Mouse (Mus musculus): ENCODE results near the gene Dennd2c. TPM values are rescaled to one million over a fixed set of nuclear protein-coding genes. Genes with fewer than 3 reads are reported as not detected.
"Not testable (repeated sequence)": the region's sequence is repeated elsewhere in the genome, so short reads cannot be mapped to it uniquely, and the experiment has no call there.

Dennd2c gene
- polyA plus RNA-seq, 1 experiment from 2014 or later: 6.3 TPM

- 63% methylated on average over 2 of the region's 2 CpGs for WGBS
- Histone ChIP-seq H3K4me1 (replicated peaks; ENCODE audit: control insufficient read depth, insufficient read depth, low read length) (no peaks in the 10 kb centered on the region), H3K36me3 (ENCODE audit: control insufficient read depth, insufficient read depth, low read length) (no peaks in the 10 kb centered on the region), H3K27me3 (ENCODE audit: control insufficient read depth, insufficient read depth, low read depth, low read length) (no peaks in the 10 kb centered on the region), H3K4me2 (ENCODE audit: low read depth, low read length) (no peak overlapping the region), H3K4me3 (ENCODE audit: low read length) (no peak overlapping the region), H3K9ac (ENCODE audit: low read length) (no peak overlapping the region), H3K27ac (ENCODE audit: low read length) (no peak overlapping the region), H3K9me3 (ENCODE audit: control insufficient read depth, low read length) (no peaks in the 10 kb centered on the region)
- no peak for ATAC-seq (ENCODE audit: low read depth)
Measured at GRCm38 (mm10) chr3:103211101-103211500, 108.7 kb downstream of the Dennd2c start.

DNA sequence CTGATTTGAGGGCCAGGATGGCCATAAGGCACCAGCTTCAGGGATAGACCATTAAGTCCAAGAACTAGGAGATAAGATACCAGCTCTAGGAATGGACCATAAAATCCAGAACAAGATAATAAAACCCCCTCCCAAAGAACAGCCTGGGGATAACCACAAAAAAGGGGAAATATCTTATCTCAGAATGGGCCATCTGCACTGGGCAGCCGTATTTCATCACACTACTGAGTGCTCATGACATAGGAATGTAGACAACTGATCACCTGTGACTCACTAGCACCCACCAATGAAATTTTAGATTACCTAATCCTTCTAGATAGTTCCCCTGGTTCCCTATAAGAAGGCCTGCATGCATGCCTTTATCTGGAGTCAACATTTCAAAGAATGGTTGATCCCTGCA, 109.7 kb downstream of the Dennd2c start:
- H3K36me3 ChIP-seq (ENCODE audit: control insufficient read depth, insufficient read depth, low read length): no peaks in the 10 kb centered on the region
- no peaks in the 10 kb centered on the region for H3K9me3 ChIP-seq (ENCODE audit: control insufficient read depth, low read length)
- no peak overlapping the region for H3K4me2 ChIP-seq (ENCODE audit: low read depth, low read length)
- ATAC-seq (ENCODE audit: low read depth): no peak
- 46% methylated on average over 1 of the region's 1 CpGs for WGBS
- no peaks in the 10 kb centered on the region for H3K4me1 ChIP-seq (replicated peaks; ENCODE audit: control insufficient read depth, insufficient read depth, low read length)
- H3K9ac ChIP-seq (ENCODE audit: low read length): no peak overlapping the region
- no peak overlapping the region for H3K27ac ChIP-seq (ENCODE audit: low read length)
- no peaks in the 10 kb centered on the region for H3K27me3 ChIP-seq (ENCODE audit: control insufficient read depth, insufficient read depth, low read depth, low read length)
- H3K4me3 ChIP-seq (ENCODE audit: low read length): no peak overlapping the region

GRCm38 (mm10) chr3:103213537-103213936, 111.1 kb downstream of the Dennd2c start:
- Histone ChIP-seq H3K9ac (ENCODE audit: low read length) (no peak overlapping the region), H3K27ac (ENCODE audit: low read length) (no peak overlapping the region), H3K36me3 (ENCODE audit: control insufficient read depth, insufficient read depth, low read length) (no peaks in the 10 kb centered on the region), H3K9me3 (ENCODE audit: control insufficient read depth, low read length) (no peaks in the 10 kb centered on the region), H3K4me2 (ENCODE audit: low read depth, low read length) (no peak overlapping the region), H3K27me3 (ENCODE audit: control insufficient read depth, insufficient read depth, low read depth, low read length) (no peaks in the 10 kb centered on the region), H3K4me1 (replicated peaks; ENCODE audit: control insufficient read depth, insufficient read depth, low read length) (no peaks in the 10 kb centered on the region), H3K4me3 (ENCODE audit: low read length) (no peak overlapping the region)
- 65% methylated on average over 5 of the region's 5 CpGs for WGBS
- no peak for ATAC-seq (ENCODE audit: low read depth)

DNA sequence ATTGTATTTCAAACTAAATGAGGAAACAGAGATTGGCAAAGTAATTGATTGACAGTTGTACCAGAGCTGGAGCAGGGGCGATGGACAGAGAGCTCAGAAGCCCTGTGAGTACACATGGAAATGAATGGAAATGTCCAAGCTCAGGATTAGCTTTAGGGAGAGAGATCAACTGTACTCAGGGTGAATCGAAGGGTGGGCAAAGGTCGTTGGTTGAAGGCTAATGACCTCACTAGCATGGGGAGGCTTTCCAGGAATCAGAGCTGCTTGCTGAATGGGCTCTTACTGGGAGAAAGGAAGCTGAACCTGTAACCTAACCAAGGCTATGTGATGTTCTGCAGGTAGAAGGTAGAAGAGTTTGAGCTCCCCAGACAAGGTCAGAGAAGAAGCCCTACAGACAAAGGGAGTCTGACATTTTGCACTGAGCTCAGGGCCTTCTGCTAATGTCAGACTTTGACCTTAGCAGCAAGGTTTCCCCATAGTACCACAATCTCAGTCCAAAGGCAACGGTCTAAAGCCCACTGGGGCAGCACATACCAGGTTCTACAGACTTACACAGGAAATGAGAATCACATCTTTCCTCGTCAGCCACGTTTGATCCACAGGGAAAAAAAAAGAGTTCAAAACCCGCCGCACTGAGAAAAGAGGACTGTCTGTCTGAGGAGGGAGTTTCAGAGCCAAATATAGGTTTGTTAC, 112.3 kb downstream of the Dennd2c start:
- WGBS: 78% methylated on average over 8 of the region's 8 CpGs

GRCm38 (mm10) chr3:103215399-103215798, 113.0 kb downstream of the Dennd2c start:
- 85% methylated on average over 8 of the region's 8 CpGs for WGBS
- not testable (repeated sequence) for H3K4me3 ChIP-seq (ENCODE audit: low read length); H3K4me2 ChIP-seq (ENCODE audit: low read depth, low read length); H3K4me1 ChIP-seq (replicated peaks; ENCODE audit: control insufficient read depth, insufficient read depth, low read length); H3K27me3 ChIP-seq (ENCODE audit: control insufficient read depth, insufficient read depth, low read depth, low read length); H3K9me3 ChIP-seq (ENCODE audit: control insufficient read depth, low read length); ATAC-seq (ENCODE audit: low read depth); H3K9ac ChIP-seq (ENCODE audit: low read length); H3K27ac ChIP-seq (ENCODE audit: low read length); H3K36me3 ChIP-seq (ENCODE audit: control insufficient read depth, insufficient read depth, low read length)

More for the DNA sequence above, 112.3 kb downstream of the Dennd2c start:
- no peak overlapping the region for H3K9ac ChIP-seq (ENCODE audit: low read length)
- no peaks in the 10 kb centered on the region for H3K9me3 ChIP-seq (ENCODE audit: control insufficient read depth, low read length)
- no peak for ATAC-seq (ENCODE audit: low read depth)
- no peak overlapping the region for H3K4me2 ChIP-seq (ENCODE audit: low read depth, low read length)
- H3K27me3 ChIP-seq (ENCODE audit: control insufficient read depth, insufficient read depth, low read depth, low read length): no peaks in the 10 kb centered on the region
- no peaks in the 10 kb centered on the region for H3K36me3 ChIP-seq (ENCODE audit: control insufficient read depth, insufficient read depth, low read length)
- H3K27ac ChIP-seq (ENCODE audit: low read length): no peak overlapping the region
- H3K4me3 ChIP-seq (ENCODE audit: low read length): no peak overlapping the region
- no peaks in the 10 kb centered on the region for H3K4me1 ChIP-seq (replicated peaks; ENCODE audit: control insufficient read depth, insufficient read depth, low read length)

Other genes starting within 250 kb of the Dennd2c start
- not detected in 2 replicates for gene Sycp1, start 166.5 kb upstream of the Dennd2c start, polyA plus RNA-seq (2015; fragmentation: Nextera tagmentation; extraction: Ambion mirVana)
- gene Nr1h5, start 138.5 kb upstream of the Dennd2c start, polyA plus RNA-seq (2015; fragmentation: Nextera tagmentation; extraction: Ambion mirVana): 0.10 TPM in 1 of 2 replicates, not detected in the other
- gene Sike1, start 106.9 kb upstream of the Dennd2c start, polyA plus RNA-seq (2015; fragmentation: Nextera tagmentation; extraction: Ambion mirVana): 54.4 and 60.9 TPM in 2 replicates
- 317 and 337 TPM in 2 replicates for gene Csde1, start 82.2 kb upstream of the Dennd2c start, polyA plus RNA-seq (2015; fragmentation: Nextera tagmentation; extraction: Ambion mirVana)
- gene Nras, start 44.3 kb upstream of the Dennd2c start, polyA plus RNA-seq (2015; fragmentation: Nextera tagmentation; extraction: Ambion mirVana): 93.8 and 96.7 TPM in 2 replicates
- 1.0 and 2.8 TPM in 2 replicates for gene Ampd1, start 28.6 kb upstream of the Dennd2c start, polyA plus RNA-seq (2015; fragmentation: Nextera tagmentation; extraction: Ambion mirVana)
- 172 and 179 TPM in 2 replicates for gene Bcas2, start 69.1 kb downstream of the Dennd2c start, polyA plus RNA-seq (2015; fragmentation: Nextera tagmentation; extraction: Ambion mirVana)
- gene Trim33, start 176.7 kb downstream of the Dennd2c start, polyA plus RNA-seq (2015; fragmentation: Nextera tagmentation; extraction: Ambion mirVana): 19.6 and 21.3 TPM in 2 replicates

Data from lung, embryonic 16.5 days (tissue).